Mouse (Mus musculus) C3H10T1/2 (cell line): ENCODE measurements around the gene Prl8a2. TPM values are rescaled to one million over a fixed set of nuclear protein-coding genes. Genes with fewer than 3 reads are reported as not detected.

Experiments used
- polyA plus RNA-seq, 2 experiments: library from polyadenylated mRNA; unstranded; fragments of >200 nt; fragmentation: generic; extraction: Trizol; gene quantifications; one replicate each; pipeline ENCODE4 v1.2.1; 2012; ENCODE audit warnings: missing spikeins in 2 of 2

Prl8a2 gene
- polyA plus RNA-seq = not detected

DNA sequence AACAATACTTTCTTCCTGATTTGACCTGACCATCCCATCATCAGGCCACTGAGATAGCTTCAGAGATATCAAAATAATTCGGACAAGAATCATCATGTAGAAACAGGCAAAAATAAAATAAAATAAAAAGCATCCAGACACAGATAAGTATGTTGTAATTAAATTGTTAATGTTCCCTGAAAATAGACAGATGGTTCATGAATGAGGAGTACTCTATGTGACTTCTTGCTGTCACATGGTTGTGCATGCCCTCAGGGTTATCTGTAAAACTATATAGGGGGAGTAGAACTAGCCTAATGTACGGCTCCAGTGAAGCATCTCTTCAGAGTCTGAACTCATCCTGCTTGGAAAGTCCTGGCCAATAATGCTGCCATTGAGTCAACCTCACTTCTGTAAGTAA, at the start of gene Prl8a2:
Gene Prl8a2, plus strand, starts transcription at position 301 of the 400 bp plus-strand sequence.

DNA sequence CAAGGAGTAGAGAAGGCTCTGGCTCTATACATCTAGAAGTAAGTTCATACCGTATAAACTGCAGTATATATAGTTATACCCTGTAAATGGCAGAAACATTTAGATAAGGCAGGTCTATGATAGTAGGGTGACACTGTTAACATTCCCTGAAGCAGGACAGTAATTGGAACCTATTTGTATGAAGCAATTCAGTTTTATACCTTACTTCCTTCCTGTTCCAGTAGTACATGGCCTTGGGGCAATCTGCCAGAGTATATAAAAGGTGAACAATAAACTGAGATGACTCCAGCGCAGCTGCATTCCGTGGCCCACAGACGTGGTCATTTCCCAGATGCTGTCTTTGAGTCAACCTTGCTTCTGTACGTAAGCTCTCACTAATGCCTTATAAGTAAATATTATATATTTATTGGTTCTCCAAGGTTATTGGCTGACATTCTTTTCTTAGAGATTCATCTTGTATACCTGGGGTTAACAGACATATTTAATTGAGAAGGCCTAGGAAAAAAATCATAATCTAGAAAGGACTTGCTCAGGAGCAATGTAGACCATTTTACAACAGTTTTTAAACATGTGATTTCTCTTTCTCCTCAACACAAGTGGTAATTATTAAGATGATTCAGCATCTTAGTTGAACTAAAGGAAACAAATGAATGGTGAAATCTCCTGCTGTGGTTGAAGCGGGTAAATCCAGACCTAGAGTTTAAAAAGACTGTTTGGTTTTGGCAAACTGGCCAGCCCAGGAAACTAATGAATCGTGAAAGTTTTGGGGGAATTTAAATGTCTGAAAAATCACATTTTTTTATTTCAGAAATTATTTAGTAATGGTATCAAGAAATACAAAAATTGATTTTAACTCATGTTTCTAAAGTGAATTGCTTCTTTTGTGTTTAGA, 32.9 kb upstream of the Prl8a2 start, which contains the start of gene Prl6a1:
Gene Prl6a1, plus strand, starts transcription at position 294 of the 892 bp plus-strand sequence.

DNA sequence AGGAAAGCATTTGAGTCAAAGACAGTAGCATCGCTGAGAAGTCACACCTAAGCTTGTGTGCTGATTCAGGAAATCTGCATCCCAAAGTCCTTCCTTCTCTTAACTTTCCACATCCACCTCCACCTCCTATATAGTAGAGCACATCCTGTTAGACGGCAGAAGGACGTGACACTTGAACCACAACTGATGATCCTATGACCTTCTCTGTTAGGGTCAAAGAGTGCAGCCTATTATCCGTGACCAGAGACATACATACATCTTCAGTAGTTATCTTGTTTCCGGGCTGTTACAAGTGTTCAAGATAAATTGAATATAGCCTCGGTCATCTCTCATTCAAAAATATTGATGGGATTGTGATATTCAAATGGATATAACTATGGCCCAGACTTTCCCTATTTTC, 45.3 kb downstream of the Prl8a2 start, which contains the start of gene Prl2b1:
Gene Prl2b1, minus strand, starts transcription at position 101 of the 400 bp plus-strand sequence.

Other genes starting within 250 kb of the Prl8a2 start
- not detected for gene Prl3d2, start 224.0 kb upstream of the Prl8a2 start, polyA plus RNA-seq
- gene Prl3d3, start 188.9 kb upstream of the Prl8a2 start, polyA plus RNA-seq = not detected
- gene Prl3c1, start 149.0 kb upstream of the Prl8a2 start, polyA plus RNA-seq = not detected
- gene Prl3b1, start 103.8 kb upstream of the Prl8a2 start, polyA plus RNA-seq = not detected
- gene Prl3a1, start 86.2 kb upstream of the Prl8a2 start, polyA plus RNA-seq = not detected
- not detected for gene Prl6a1, start 33.0 kb upstream of the Prl8a2 start, polyA plus RNA-seq
- not detected for gene Prl2b1, start 45.2 kb downstream of the Prl8a2 start, polyA plus RNA-seq
- not detected for gene Prl8a6, start 93.0 kb downstream of the Prl8a2 start, polyA plus RNA-seq
- not detected for gene Prl8a8, start 167.5 kb downstream of the Prl8a2 start, polyA plus RNA-seq
- not detected for gene Prl8a9, start 218.9 kb downstream of the Prl8a2 start, polyA plus RNA-seq
- not detected for gene Prl8a1, start 236.5 kb downstream of the Prl8a2 start, polyA plus RNA-seq